ENCODE assay signal across 18 mouse cellular contexts in genomic region chr7:49070621-49071020, GRCm38 (mm10).
DNase-seq lines count a peak whose midpoint lies in the region; ATAC-seq and TF ChIP-seq lines count a peak whose summit lies in the region.
"Had no signal": no experiment of that assay in that cellular context is flagged by ENCODE, and none has a peak within 500 bp of the region (broad histone marks: within the 10 kb centered on the region; RNA-seq: fewer than 3 reads in every experiment).

No protein-coding gene starts in this region.

- H3K9ac ChIP-seq in hindbrain, embryonic 11.5 days (ENCODE audit: low read depth, low read length): no peak overlapping the region
- H3K9ac ChIP-seq in hindbrain, postnatal 0 days (replicated peaks; ENCODE audit: low read length): no peak overlapping the region
- H3K9ac ChIP-seq in midbrain, embryonic 16.5 days (ENCODE audit: low read depth, low read length): no peak overlapping the region
- no peak overlapping the region for H3K9ac ChIP-seq in kidney, embryonic 15.5 days
- H3K9ac ChIP-seq: embryonic facial prominence, embryonic 15.5 days; heart, embryonic 13.5 days; limb, embryonic 15.5 days; liver, embryonic 15.5 days had no signal

- H3K4me2 ChIP-seq in hindbrain, embryonic 11.5 days (replicated peaks; ENCODE audit: low read depth, low read length): no peak overlapping the region
- no peak overlapping the region for H3K4me2 ChIP-seq in hindbrain, postnatal 0 days (ENCODE audit: low read depth, low read length)
- no peak overlapping the region for H3K4me2 ChIP-seq in midbrain, embryonic 16.5 days (ENCODE audit: low read length)
- no peak overlapping the region for H3K4me2 ChIP-seq in kidney, embryonic 15.5 days
- H3K4me2 ChIP-seq: embryonic facial prominence, embryonic 15.5 days; heart, embryonic 13.5 days; limb, embryonic 15.5 days; liver, embryonic 15.5 days had no signal

- TF ChIP-seq CTCF in hindbrain, postnatal 0 days (IDR thresholded peaks at IDR 0.05; ENCODE audit: low read depth): no peak

- peak overlapping the region; percentile 72; the same call in 1 of the 2 replicates for H3K27ac ChIP-seq in hindbrain, embryonic 11.5 days (ENCODE audit: low read depth, low read length)
- H3K27ac ChIP-seq in hindbrain, postnatal 0 days: no peak overlapping the region
- H3K27ac ChIP-seq in midbrain, embryonic 16.5 days (ENCODE audit: low read length): 0 out of 2 replicates have a peak overlapping the region, but pooled peaks have one; percentile 40
- no peak overlapping the region for H3K27ac ChIP-seq in kidney, embryonic 15.5 days
- H3K27ac ChIP-seq: embryonic facial prominence, embryonic 15.5 days; heart, embryonic 13.5 days; limb, embryonic 15.5 days; liver, embryonic 15.5 days had no signal

- H3K27me3 ChIP-seq in hindbrain, embryonic 11.5 days (ENCODE audit: control insufficient read depth, insufficient read depth, low read length): no peaks in the 10 kb centered on the region
- no peaks in the 10 kb centered on the region for H3K27me3 ChIP-seq in hindbrain, postnatal 0 days (ENCODE audit: insufficient read depth, low read length)
- no peaks in the 10 kb centered on the region for H3K27me3 ChIP-seq in midbrain, embryonic 16.5 days (ENCODE audit: control insufficient read depth, insufficient read depth, low read depth, low read length)
- peaks cover 12% of the 10 kb centered on the region for H3K27me3 ChIP-seq in kidney, embryonic 15.5 days

- H3K36me3 ChIP-seq in hindbrain, embryonic 11.5 days (ENCODE audit: control insufficient read depth, insufficient read depth, low read length): no peaks in the 10 kb centered on the region
- H3K36me3 ChIP-seq in hindbrain, postnatal 0 days (ENCODE audit: insufficient read depth, low read length): no peaks in the 10 kb centered on the region
- no peaks in the 10 kb centered on the region for H3K36me3 ChIP-seq in midbrain, embryonic 16.5 days (ENCODE audit: control insufficient read depth, insufficient read depth, low read length)
- no peaks in the 10 kb centered on the region for H3K36me3 ChIP-seq in kidney, embryonic 15.5 days
- H3K36me3 ChIP-seq: embryonic facial prominence, embryonic 15.5 days; heart, embryonic 13.5 days; limb, embryonic 15.5 days; liver, embryonic 15.5 days had no signal

- DNase-seq in hindbrain, embryonic 11.5 days (ENCODE audit: low spot score): no peak
- no peak for DNase-seq in hindbrain, postnatal 0 days (ENCODE audit: low spot score)
- no peak for DNase-seq in cerebellum, postnatal 14 days
- no peak for DNase-seq in cerebellum, postnatal 25 days
- DNase-seq: cerebellum, postnatal 10 days; heart, adult 11 months; kidney, postnatal 4 days; right cerebral cortex, adult 18-20 months had no signal

- H3K4me1 ChIP-seq in hindbrain, embryonic 11.5 days (replicated peaks; ENCODE audit: control insufficient read depth, insufficient read depth, low read length): peaks cover 28% of the 10 kb centered on the region
- peaks cover 18% of the 10 kb centered on the region for H3K4me1 ChIP-seq in hindbrain, postnatal 0 days (ENCODE audit: insufficient read depth, low read length)
- peaks cover 33% of the 10 kb centered on the region for H3K4me1 ChIP-seq in midbrain, embryonic 16.5 days (ENCODE audit: control insufficient read depth, insufficient read depth, low read length)
- H3K4me1 ChIP-seq in kidney, embryonic 15.5 days: peaks cover 14% of the 10 kb centered on the region; the same call in 1 of the 2 replicates
- H3K4me1 ChIP-seq: limb, embryonic 15.5 days; liver, embryonic 15.5 days had no signal

- peak; percentile 36 for ATAC-seq in hindbrain, embryonic 11.5 days (ENCODE audit: low FRiP score)
- ATAC-seq in hindbrain, postnatal 0 days: no peak
- ATAC-seq in common myeloid progenitor, adult 5-6 weeks (replicated peaks; ENCODE audit: low read depth, poor library complexity, severe bottlenecking): peak; percentile 43; the same call in 1 of the 2 replicates
- ATAC-seq in megakaryocyte, adult 5-6 weeks (ENCODE audit: poor library complexity, severe bottlenecking): peak; percentile 56
- ATAC-seq in midbrain, embryonic 16.5 days: no peak
- ATAC-seq in kidney, embryonic 15.5 days (replicated peaks; ENCODE audit: low FRiP score): no peak
- ATAC-seq: intestine, embryonic 16.5 days had no signal

- no peak overlapping the region for H3K4me3 ChIP-seq in hindbrain, embryonic 11.5 days (ENCODE audit: low read depth, low read length)
- H3K4me3 ChIP-seq in hindbrain, postnatal 0 days (ENCODE audit: low read length): no peak overlapping the region
- no peak overlapping the region for H3K4me3 ChIP-seq in midbrain, embryonic 16.5 days (ENCODE audit: low read depth, low read length)
- no peak overlapping the region for H3K4me3 ChIP-seq in kidney, embryonic 15.5 days (replicated peaks)
- H3K4me3 ChIP-seq: embryonic facial prominence, embryonic 15.5 days; heart, embryonic 13.5 days; limb, embryonic 15.5 days; liver, embryonic 15.5 days; myocyte had no signal

- no peaks in the 10 kb centered on the region for H3K9me3 ChIP-seq in hindbrain, embryonic 11.5 days (ENCODE audit: control insufficient read depth, low read length)
- no peaks in the 10 kb centered on the region for H3K9me3 ChIP-seq in hindbrain, postnatal 0 days (ENCODE audit: low read length)
- H3K9me3 ChIP-seq in midbrain, embryonic 16.5 days (replicated peaks; ENCODE audit: control insufficient read depth, low read length, poor library complexity, severe bottlenecking): no peaks in the 10 kb centered on the region
- H3K9me3 ChIP-seq in kidney, embryonic 15.5 days (replicated peaks): no peaks in the 10 kb centered on the region
- H3K9me3 ChIP-seq: embryonic facial prominence, embryonic 15.5 days; heart, embryonic 13.5 days; limb, embryonic 15.5 days; liver, embryonic 15.5 days had no signal

- WGBS in hindbrain, embryonic 11.5 days: 52% methylated on average over 1 of the region's 1 CpGs
- 75% methylated on average over 1 of the region's 1 CpGs for WGBS in hindbrain, postnatal 0 days
- 39% methylated on average over 1 of the region's 1 CpGs for WGBS in midbrain, embryonic 16.5 days
- WGBS in kidney, embryonic 15.5 days: 62% methylated on average over 1 of the region's 1 CpGs

Comparison
In these comparisons a context has a peak if more than half of its experiments do, and no peak if none do; other contexts are left out.
1. ATAC-seq: peak in hindbrain, embryonic 11.5 days (single experiment), common myeloid progenitor, adult 5-6 weeks (single experiment) and megakaryocyte, adult 5-6 weeks (single experiment); none in hindbrain, postnatal 0 days (single experiment), midbrain, embryonic 16.5 days (single experiment) and kidney, embryonic 15.5 days (single experiment).
2. H3K27ac ChIP-seq: peak in hindbrain, embryonic 11.5 days (single experiment) and midbrain, embryonic 16.5 days (single experiment); none in hindbrain, postnatal 0 days (single experiment) and kidney, embryonic 15.5 days (single experiment).